Mouse (Mus musculus) retina, postnatal 7 days (tissue): ENCODE results near the gene Htr2c.

Experiments used
- DNase-seq: peaks from one replicate; pipeline ENCODE4 v3.0.0-alpha.2; 2012; ENCODE audit warnings: low read depth, low spot score

The Htr2c gene

GRCm38 (mm10) chrX:146962258-146962913, at the start of gene Htr2c:
Htr2c (plus strand) TSS chrX:146962513.
- DNase-seq, result no peak

- no peak for DNase-seq
Observed at GRCm38 (mm10) chrX:146928251-146928650, 34.1 kb upstream of the Htr2c start.

GRCm38 (mm10) chrX:146936332-146936731, 26.0 kb upstream of the Htr2c start:
- DNase-seq, result no peak

- no peak for DNase-seq
Observed at GRCm38 (mm10) chrX:146946216-146946886, 16.0 kb upstream of the Htr2c start.

GRCm38 (mm10) chrX:146946996-146947395, 15.3 kb upstream of the Htr2c start:
- no peak for DNase-seq

- no peak for DNase-seq
Observed at GRCm38 (mm10) chrX:146958608-146959007, 3.7 kb upstream of the Htr2c start.

GRCm38 (mm10) chrX:146959960-146960359, 2.4 kb upstream of the Htr2c start:
- DNase-seq, result no peak

- no peak for DNase-seq
Observed at GRCm38 (mm10) chrX:146962914-146963547, 718 bp downstream of the Htr2c start.

- DNase-seq, result no peak
Observed at GRCm38 (mm10) chrX:146979931-146980330, 17.6 kb downstream of the Htr2c start.

- no peak for DNase-seq
Observed at GRCm38 (mm10) chrX:147055730-147056129, 93.4 kb downstream of the Htr2c start.

- no peak for DNase-seq
Observed at GRCm38 (mm10) chrX:147071622-147072021, 109.3 kb downstream of the Htr2c start.

- no peak for DNase-seq
Observed at GRCm38 (mm10) chrX:147119155-147119554, 156.8 kb downstream of the Htr2c start.

- no peak for DNase-seq
Observed at GRCm38 (mm10) chrX:147215251-147215650, 252.9 kb downstream of the Htr2c start.

- no peak for DNase-seq
Observed at GRCm38 (mm10) chrX:147217382-147218013, 255.2 kb downstream of the Htr2c start.

- no peak for DNase-seq
Observed at GRCm38 (mm10) chrX:147238806-147239542, 276.7 kb downstream of the Htr2c start.
